Mouse (Mus musculus) E14TG2a.4 (cell line): ENCODE measurements around the gene Stk4.

Source experiments
- H3K27me3 ChIP-seq: 2 replicates; pipeline ENCODE4 v1.6.1; 2014; ENCODE audit warnings: low read length, control low read depth; ENCODE audit not compliant: insufficient read depth
- H3K36me3 ChIP-seq: 2 replicates; pipeline ENCODE4 v1.6.1; 2014; ENCODE audit warnings: low read length, control low read depth; ENCODE audit not compliant: insufficient read depth
- H3K4me1 ChIP-seq: replicated peaks from 2 replicates; pipeline ENCODE4 v1.6.1; 2014; ENCODE audit warnings: low read depth, low read length, control low read depth
- H3K4me3 ChIP-seq: replicated peaks from 2 replicates; pipeline ENCODE4 v1.5.1; 2014; ENCODE audit warnings: mild to moderate bottlenecking, low read length
- H3K9me3 ChIP-seq: 2 replicates; pipeline ENCODE4 v1.6.1; 2014; ENCODE audit warnings: low read length, control low read depth
- CTCF ChIP-seq: conservative IDR thresholded peaks from 2 replicates; pipeline ENCODE4 v1.5.1; 2014; ENCODE audit warnings: low read length
- NANOG ChIP-seq: IDR thresholded peaks from 2 replicates; pipeline ENCODE4 v1.6.1; 2014; ENCODE audit warnings: borderline replicate concordance, low read length, mixed read lengths
- POU5F1 ChIP-seq: IDR thresholded peaks from 2 replicates; pipeline ENCODE4 v1.6.1; 2014; ENCODE audit warnings: low read length, borderline replicate concordance

Gene Stk4

GRCm38 (mm10) chr2:164144541-164144940 lies 74.4 kb downstream of the Stk4 start:
- Histone ChIP-seq H3K27me3 (no peaks in the 10 kb centered on the region), H3K4me1 (peaks cover 31% of the 10 kb centered on the region), H3K36me3 (peaks cover 66% of the 10 kb centered on the region), H3K4me3 (no peak overlapping the region), H3K9me3 (no peaks in the 10 kb centered on the region)
- TF ChIP-seq NANOG (no peak), CTCF (no peak), POU5F1 (no peak)

- H3K9me3 ChIP-seq = no peaks in the 10 kb centered on the region
- peaks cover 36% of the 10 kb centered on the region for H3K4me1 ChIP-seq
- TF ChIP-seq CTCF (no peak), NANOG (no peak), POU5F1 (no peak)
- H3K4me3 ChIP-seq = no peak overlapping the region
- peaks cover 66% of the 10 kb centered on the region for H3K36me3 ChIP-seq
- no peaks in the 10 kb centered on the region for H3K27me3 ChIP-seq
These were observed 76.4 kb downstream of the Stk4 start for GRCm38 (mm10) chr2:164146556-164146955.

- no peak overlapping the region for H3K4me3 ChIP-seq
- peaks cover 75% of the 10 kb centered on the region for H3K36me3 ChIP-seq
- no peaks in the 10 kb centered on the region for H3K27me3 ChIP-seq
- peaks cover 33% of the 10 kb centered on the region for H3K4me1 ChIP-seq
- TF ChIP-seq NANOG = no peak
- no peak for TF ChIP-seq CTCF
- TF ChIP-seq POU5F1 = no peak
- H3K9me3 ChIP-seq = no peaks in the 10 kb centered on the region
These were observed 80.1 kb downstream of the Stk4 start for GRCm38 (mm10) chr2:164150086-164150760.

- Histone ChIP-seq H3K36me3 (peaks cover 73% of the 10 kb centered on the region), H3K27me3 (no peaks in the 10 kb centered on the region), H3K4me3 (no peak overlapping the region), H3K4me1 (peaks cover 30% of the 10 kb centered on the region), H3K9me3 (no peaks in the 10 kb centered on the region)
- TF ChIP-seq POU5F1 = no peak
- no peak for TF ChIP-seq CTCF
- TF ChIP-seq NANOG = no peak
These were observed 82.2 kb downstream of the Stk4 start for GRCm38 (mm10) chr2:164152341-164152740.

GRCm38 (mm10) chr2:164154007-164154406 lies 83.9 kb downstream of the Stk4 start:
- H3K4me1 ChIP-seq = peaks cover 20% of the 10 kb centered on the region
- no peak overlapping the region for H3K4me3 ChIP-seq
- H3K27me3 ChIP-seq = no peaks in the 10 kb centered on the region
- H3K9me3 ChIP-seq = no peaks in the 10 kb centered on the region
- peaks cover 63% of the 10 kb centered on the region for H3K36me3 ChIP-seq
- TF ChIP-seq CTCF = no peak
- TF ChIP-seq NANOG = no peak
- no peak for TF ChIP-seq POU5F1

- H3K36me3 ChIP-seq = peaks cover 57% of the 10 kb centered on the region
- no peaks in the 10 kb centered on the region for H3K27me3 ChIP-seq
- TF ChIP-seq NANOG (no peak), POU5F1 (no peak), CTCF (no peak)
- H3K9me3 ChIP-seq = no peaks in the 10 kb centered on the region
- no peak overlapping the region for H3K4me3 ChIP-seq
- H3K4me1 ChIP-seq = no peaks in the 10 kb centered on the region
These were observed 86.0 kb downstream of the Stk4 start for GRCm38 (mm10) chr2:164156158-164156557.

- no peaks in the 10 kb centered on the region for H3K9me3 ChIP-seq
- peaks cover 5% of the 10 kb centered on the region; the same call in 1 of the 2 replicates for H3K27me3 ChIP-seq
- H3K4me3 ChIP-seq = no peak overlapping the region
- H3K36me3 ChIP-seq = peaks cover 30% of the 10 kb centered on the region
- no peaks in the 10 kb centered on the region for H3K4me1 ChIP-seq
- no peak for TF ChIP-seq CTCF
These were observed 88.7 kb downstream of the Stk4 start for GRCm38 (mm10) chr2:164158838-164159237.

- Histone ChIP-seq H3K4me1 (no peaks in the 10 kb centered on the region), H3K4me3 (no peak overlapping the region), H3K27me3 (peaks cover 29% of the 10 kb centered on the region), H3K36me3 (peaks cover 7% of the 10 kb centered on the region; the same call in 1 of the 2 replicates), H3K9me3 (no peaks in the 10 kb centered on the region)
- TF ChIP-seq POU5F1 = no peak
- no peak for TF ChIP-seq NANOG
- TF ChIP-seq CTCF = no peak
These were observed 91.5 kb downstream of the Stk4 start for GRCm38 (mm10) chr2:164161515-164162055.

- Histone ChIP-seq H3K4me3 (no peak overlapping the region), H3K9me3 (no peaks in the 10 kb centered on the region), H3K4me1 (peaks cover 5% of the 10 kb centered on the region), H3K36me3 (no peaks in the 10 kb centered on the region), H3K27me3 (peaks cover 63% of the 10 kb centered on the region)
- TF ChIP-seq NANOG (no peak), POU5F1 (no peak), CTCF (no peak)
These were observed 94.8 kb downstream of the Stk4 start for GRCm38 (mm10) chr2:164164941-164165340.
